Mouse (Mus musculus) cortical plate, adult 2 months (tissue): Measurements from ENCODE around the gene L3mbtl4.

ENCODE experiments used
- CTCF ChIP-seq: fragments of 200-500 bp; IDR thresholded peaks from 2 replicates; pipeline ENCODE4 v1.5.1; 2011; ENCODE audit warnings: mild to moderate bottlenecking, control low read depth, low read length; ENCODE audit not compliant: insufficient read depth; ENCODE audit errors: extremely low read depth
- POLR2A ChIP-seq: fragments of 200-500 bp; IDR thresholded peaks from 2 replicates; pipeline ENCODE4 v1.6.1; 2011; ENCODE audit warnings: mild to moderate bottlenecking, low read length, control low read depth; ENCODE audit not compliant: insufficient read depth; ENCODE audit errors: extremely low read depth

DNA sequence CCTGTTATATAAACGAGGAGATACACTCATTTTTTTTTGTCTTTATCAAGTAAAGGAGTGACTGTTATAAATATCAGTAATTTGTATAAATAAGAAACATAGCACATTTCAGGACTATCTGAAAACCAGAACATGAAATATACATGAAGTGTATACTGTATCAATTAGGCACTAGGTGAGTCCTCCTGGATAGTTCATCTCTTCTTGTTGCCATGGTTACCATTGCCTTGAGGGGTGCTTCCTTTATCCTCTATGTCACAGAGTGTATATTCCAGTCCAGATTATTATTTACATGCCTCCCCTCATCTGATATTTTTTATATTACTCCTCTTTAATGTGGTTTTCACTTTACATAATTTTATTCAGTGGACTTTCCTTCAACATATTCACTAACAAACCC lies 392.9 kb downstream of the L3mbtl4 start:
- TF ChIP-seq CTCF (no peak), POLR2A (no peak)
